Mouse (Mus musculus): ENCODE results near the gene Ncoa5. TPM values are rescaled to one million over a fixed set of nuclear protein-coding genes. Genes with fewer than 3 reads are reported as not detected.

Gene Ncoa5
- total RNA-seq, 2 experiments from 2014 or later = 55.5 to 57.5 TPM

DNA sequence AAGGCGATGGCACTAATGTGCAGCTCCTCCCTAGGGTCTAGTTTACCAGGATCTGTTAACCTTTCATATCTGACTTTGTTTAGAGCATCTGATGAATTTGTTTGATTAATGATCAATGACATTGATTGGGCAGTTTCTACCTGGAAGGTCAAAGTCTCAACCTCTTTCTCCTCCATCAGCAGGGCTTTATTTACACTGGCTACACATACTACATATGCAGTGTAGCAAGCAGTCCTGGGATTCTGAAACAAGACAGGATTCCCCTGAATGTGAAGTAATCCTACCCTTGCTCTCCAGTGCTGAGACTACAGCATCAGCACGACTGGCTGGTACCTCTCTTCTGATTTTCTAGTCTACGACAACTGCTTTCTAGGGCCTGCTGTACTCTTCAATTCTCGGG is 27.9 kb downstream of the Ncoa5 start:
- DNase-seq (ENCODE audit: extremely low spot score in 1 of 2, low spot score in 2 of 2) = no peak
- no peak overlapping the region for H3K27ac ChIP-seq
- intact Hi-C loops (cut with DNase I) = no loop called here
- TF ChIP-seq CTCF (IDR thresholded peaks at IDR 0.05) = no peak
- H3K4me3 ChIP-seq = no peak overlapping the region

DNA sequence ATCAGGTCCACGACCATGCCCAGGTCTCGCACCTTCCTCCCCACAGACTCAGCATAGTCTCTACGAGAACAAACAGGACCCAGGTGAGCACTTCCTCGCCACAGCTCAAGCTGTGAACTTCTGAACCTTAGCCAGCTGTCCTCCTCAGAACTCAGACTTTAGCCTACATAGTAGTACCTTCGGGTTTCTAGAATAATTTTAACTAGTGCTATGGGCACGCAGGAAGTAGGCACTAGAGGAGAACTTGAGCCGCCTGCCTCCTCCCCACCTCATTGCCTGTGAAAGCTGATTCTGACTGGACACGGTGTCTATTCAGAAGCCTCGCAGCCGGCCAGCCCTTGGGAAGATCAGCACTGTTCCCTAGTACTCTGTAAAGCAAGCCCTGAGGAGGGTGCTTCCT is 30.4 kb downstream of the Ncoa5 start:
- no peak overlapping the region for H3K4me3 ChIP-seq
- no peak for DNase-seq (ENCODE audit: extremely low spot score in 1 of 2, low spot score in 2 of 2)
- intact Hi-C loops (cut with DNase I) = no loop called here
- no peak overlapping the region for H3K27ac ChIP-seq
- no peak for TF ChIP-seq CTCF (IDR thresholded peaks at IDR 0.05)

DNA sequence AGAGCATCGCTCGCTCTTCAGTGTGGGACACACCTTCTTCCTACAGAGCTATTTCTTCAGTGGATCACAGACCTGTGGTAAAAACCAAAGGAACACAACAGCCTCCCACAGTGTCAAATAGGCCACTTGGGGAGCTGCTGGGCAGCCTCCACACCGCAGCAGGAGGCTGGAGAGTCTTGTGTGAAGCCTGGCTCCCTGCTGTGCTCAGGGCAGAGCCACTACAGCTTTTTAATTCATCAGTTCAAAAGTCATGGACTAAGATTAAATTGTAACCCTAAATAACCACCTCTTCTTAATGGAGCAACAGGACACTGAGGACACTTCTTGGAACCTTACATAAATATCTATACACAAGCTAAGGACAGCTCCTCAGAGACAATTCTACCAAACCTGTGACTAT is 31.6 kb downstream of the Ncoa5 start:
- DNase-seq (ENCODE audit: extremely low spot score in 1 of 2, low spot score in 2 of 2) = no peak
- intact Hi-C loops (cut with DNase I) = no loop called here
- Histone ChIP-seq H3K27ac (no peak overlapping the region), H3K4me3 (no peak overlapping the region)
- TF ChIP-seq CTCF (IDR thresholded peaks at IDR 0.05) = no peak; the same call in 1 of the 2 replicates

GRCm38 (mm10) chr2:165001958-165002357 is 32.7 kb downstream of the Ncoa5 start:
- intact Hi-C loops (cut with DNase I) = no loop called here
- no peak for DNase-seq (ENCODE audit: extremely low spot score in 1 of 2, low spot score in 2 of 2)
- TF ChIP-seq CTCF (IDR thresholded peaks at IDR 0.05) = peak; percentile 31
- Histone ChIP-seq H3K27ac (no peak overlapping the region), H3K4me3 (no peak overlapping the region)

DNA sequence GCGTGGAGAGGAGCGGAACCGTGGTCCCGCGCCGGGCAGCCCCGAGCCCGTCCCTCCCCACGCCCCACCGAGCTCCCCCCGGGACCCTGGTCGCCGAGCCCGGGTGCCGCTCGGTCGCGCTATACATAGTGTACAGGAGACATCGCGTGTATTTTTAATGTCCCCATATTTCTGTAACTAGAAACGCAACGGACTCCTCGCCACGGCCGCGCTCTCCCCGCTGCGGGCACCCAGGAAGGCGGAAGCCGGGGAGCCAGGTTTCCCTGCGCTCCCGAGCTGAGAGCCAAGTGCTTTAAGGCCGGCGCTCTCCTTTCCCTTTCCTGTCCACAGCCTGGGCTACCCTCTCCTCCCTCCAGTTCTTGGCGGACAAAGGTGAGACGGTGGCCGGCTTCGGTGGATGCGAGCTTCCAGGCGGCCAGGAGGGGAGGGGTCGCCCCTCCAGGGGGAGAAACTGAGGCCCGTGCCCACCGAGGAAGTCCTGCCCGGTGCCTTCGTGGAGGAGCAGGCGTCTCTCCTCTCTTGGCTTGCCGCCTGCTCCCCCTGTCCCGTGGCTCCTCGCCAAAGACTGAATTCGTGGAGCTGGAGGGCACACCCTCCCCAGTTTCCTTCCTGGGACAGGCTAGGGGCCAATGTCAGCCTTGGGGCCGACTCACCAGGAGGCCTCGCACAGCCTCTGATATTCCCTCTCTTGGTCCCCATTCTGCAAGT is 36.8 kb downstream of the Ncoa5 start:
- DNase-seq (ENCODE audit: extremely low spot score in 1 of 2, low spot score in 2 of 2) = no peak
- Histone ChIP-seq H3K4me3 (no peak overlapping the region), H3K27ac (peak overlapping the region; percentile 81)
- no peak for TF ChIP-seq CTCF (IDR thresholded peaks at IDR 0.05)
- intact Hi-C loops (cut with DNase I) = no loop called here

DNA sequence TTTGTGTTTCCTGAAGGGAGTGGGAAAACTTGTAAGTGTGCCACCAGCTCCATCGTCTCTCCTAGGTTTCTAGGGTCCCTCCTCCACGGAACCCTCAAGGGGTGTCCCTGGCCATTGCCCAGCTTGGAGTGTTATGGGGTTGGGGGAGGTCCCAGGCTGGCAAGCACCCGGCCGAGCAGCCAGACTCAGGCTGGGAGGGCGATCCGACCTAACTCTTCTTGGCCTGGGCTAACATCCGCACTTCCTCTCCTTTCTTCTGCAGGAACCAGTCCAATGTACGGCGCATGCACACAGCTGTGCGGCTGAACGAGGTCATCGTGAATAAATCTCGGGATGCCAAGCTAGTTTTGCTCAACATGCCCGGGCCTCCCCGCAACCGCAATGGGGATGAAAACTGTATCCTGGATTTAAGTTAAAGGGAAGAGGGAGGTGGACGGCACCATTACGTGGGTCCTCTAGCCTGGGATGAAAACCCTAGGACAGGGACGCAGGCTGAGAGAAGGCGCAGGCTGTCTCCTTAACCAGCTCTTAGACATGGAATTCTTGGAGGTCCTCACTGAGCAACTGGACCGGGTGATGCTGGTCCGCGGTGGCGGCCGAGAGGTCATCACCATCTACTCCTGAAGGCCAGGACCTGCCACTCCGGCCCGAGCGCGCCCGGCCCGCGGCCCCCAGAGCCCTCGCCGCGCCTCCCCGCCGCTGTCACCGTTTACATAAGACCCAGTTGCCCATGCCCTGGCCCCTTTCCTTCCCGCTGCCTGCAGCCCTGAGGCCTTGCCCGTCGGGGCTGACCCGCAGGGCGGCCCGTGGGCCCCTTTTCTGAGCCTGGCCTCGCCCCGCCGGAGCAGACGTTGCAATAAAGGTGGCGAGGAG is 37.6 kb downstream of the Ncoa5 start:
- DNase-seq (ENCODE audit: extremely low spot score in 1 of 2, low spot score in 2 of 2) = no peak
- intact Hi-C loops (cut with DNase I) = no loop called here

GRCm38 (mm10) chr2:164995976-164996375 is 38.7 kb downstream of the Ncoa5 start:
- no peak for TF ChIP-seq CTCF (IDR thresholded peaks at IDR 0.05)
- no peak overlapping the region for H3K4me3 ChIP-seq
- no peak for DNase-seq (ENCODE audit: extremely low spot score in 1 of 2, low spot score in 2 of 2)
- H3K27ac ChIP-seq = peak overlapping the region; percentile 84
- intact Hi-C loops (cut with DNase I) = loop anchor here (2.0 kb wide), 1 partner anchor 27 kb away; no protein-coding TSS in a partner anchor

More for the DNA sequence above, 37.6 kb downstream of the Ncoa5 start:
- TF ChIP-seq CTCF (IDR thresholded peaks at IDR 0.05) = no peak
- no peak overlapping the region for H3K4me3 ChIP-seq
- peak overlapping the region; percentile 81 for H3K27ac ChIP-seq

- peak overlapping the region; percentile 84 for H3K27ac ChIP-seq
- TF ChIP-seq CTCF (IDR thresholded peaks at IDR 0.05) = no peak; the same call in 1 of the 2 replicates
- no peak overlapping the region for H3K4me3 ChIP-seq
- DNase-seq (ENCODE audit: extremely low spot score in 1 of 2, low spot score in 2 of 2) = peak; percentile 61 to 67
- intact Hi-C loops (cut with DNase I) = loop anchor here (2.0 kb wide), 1 partner anchor 26 kb away; no protein-coding TSS in a partner anchor
Observed at GRCm38 (mm10) chr2:164994659-164995428, 39.8 kb downstream of the Ncoa5 start.

GRCm38 (mm10) chr2:164994156-164994555 is 40.5 kb downstream of the Ncoa5 start:
- DNase-seq (ENCODE audit: extremely low spot score in 1 of 2, low spot score in 2 of 2) = no peak
- Histone ChIP-seq H3K27ac (peak overlapping the region; percentile 84), H3K4me3 (no peak overlapping the region)
- intact Hi-C loops (cut with DNase I) = loop anchor here (2.0 kb wide), 1 partner anchor 25 kb away; no protein-coding TSS in a partner anchor
- no peak for TF ChIP-seq CTCF (IDR thresholded peaks at IDR 0.05)

DNA sequence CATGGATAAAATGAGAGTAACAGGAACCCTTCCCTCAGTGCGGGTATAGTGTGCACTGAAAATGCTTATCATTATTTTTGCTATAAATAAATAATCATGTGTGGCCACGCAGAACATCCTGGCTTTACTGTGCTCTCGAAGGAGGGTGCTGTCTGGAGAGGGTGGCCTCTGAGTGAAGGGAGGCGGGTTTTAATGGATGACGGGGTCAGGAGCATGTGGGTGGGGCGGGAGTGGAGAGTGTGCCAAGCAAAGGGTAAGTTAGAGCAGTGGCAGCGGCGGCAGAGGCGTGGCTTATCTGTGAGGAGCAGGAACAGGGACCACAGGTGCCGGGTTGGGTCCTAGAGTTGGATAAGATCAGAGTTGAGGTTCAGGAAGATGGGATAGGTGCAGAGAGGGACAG is 42.9 kb downstream of the Ncoa5 start:
- intact Hi-C loops (cut with DNase I) = no loop called here
- no peak for DNase-seq (ENCODE audit: extremely low spot score in 1 of 2, low spot score in 2 of 2)
- TF ChIP-seq CTCF (IDR thresholded peaks at IDR 0.05) = no peak
- no peak overlapping the region for H3K4me3 ChIP-seq
- no peak overlapping the region for H3K27ac ChIP-seq

GRCm38 (mm10) chr2:164991111-164991510 is 43.6 kb downstream of the Ncoa5 start:
- intact Hi-C loops (cut with DNase I) = no loop called here
- H3K27ac ChIP-seq = peak overlapping the region; percentile 11; the same call in 1 of the 2 replicates
- no peak overlapping the region for H3K4me3 ChIP-seq
- TF ChIP-seq CTCF (IDR thresholded peaks at IDR 0.05) = no peak
- DNase-seq (ENCODE audit: extremely low spot score in 1 of 2, low spot score in 2 of 2) = no peak

All from left cerebral cortex, adult 2 months (tissue).